Mouse (Mus musculus): ENCODE measurements at regions not wholly inside any gene's neighbourhood (a gene's known extent, or its start where the extent isn't known, plus 50 kb on each side); places are given as distances from the start of the nearest gene placed in this dataset.

- TF ChIP-seq POLR2A (IDR thresholded peaks at IDR 0.05; ENCODE audit: low read depth, low read length) (no peak), CTCF (IDR thresholded peaks at IDR 0.05; ENCODE audit: borderline replicate concordance, insufficient read depth, low read length) (no peak)
Measured at GRCm38 (mm10) chr8:109062376-109062775, 431.5 kb upstream of the Pmfbp1 start.
